Mouse (Mus musculus) forebrain, embryonic 11.5 days (tissue): ENCODE data around the gene Ptafr. TPM values are rescaled to one million over a fixed set of nuclear protein-coding genes. Genes with fewer than 3 reads are reported as not detected.

ENCODE experiments used
- ATAC-seq: fragments of 200-750 bp; cut with Nextera tagmentation; replicated peaks from 2 replicates; pipeline ENCODE4 v1.8.0; 2017; ENCODE audit warnings: moderate TSS enrichment; ENCODE audit not compliant: low FRiP score
- DNase-seq: peaks from one replicate; pipeline ENCODE4 v3.0.0-alpha.2; 2017; ENCODE audit warnings: low spot score
- H3K27ac ChIP-seq: fragments of 300-500 bp; sonication (generic); 2 replicates; pipeline ENCODE4 v1.5.1; 2014; ENCODE audit warnings: low read depth, low read length
- H3K27me3 ChIP-seq: fragments of 300-500 bp; sonication (generic); 2 replicates; pipeline ENCODE4 v1.6.1; 2014; ENCODE audit warnings: mild to moderate bottlenecking, low read length, mixed read lengths; ENCODE audit not compliant: control insufficient read depth, insufficient read depth
- H3K36me3 ChIP-seq: fragments of 300-500 bp; sonication (generic); 2 replicates; pipeline ENCODE4 v1.6.1; 2014; ENCODE audit warnings: mild to moderate bottlenecking, low read length, moderate library complexity, mixed read lengths; ENCODE audit not compliant: control insufficient read depth, insufficient read depth
- H3K4me1 ChIP-seq: fragments of 300-500 bp; sonication (generic); replicated peaks from 2 replicates; pipeline ENCODE4 v1.6.1; 2014; ENCODE audit warnings: low read length, mixed read lengths; ENCODE audit not compliant: control insufficient read depth, insufficient read depth
- H3K4me2 ChIP-seq: fragments of 300-500 bp; sonication (generic); 2 replicates; pipeline ENCODE4 v1.6.1; 2014; ENCODE audit warnings: low read depth, mild to moderate bottlenecking, low read length, moderate library complexity, mixed read lengths; ENCODE audit not compliant: severe bottlenecking
- H3K4me3 ChIP-seq: fragments of 300-500 bp; sonication (generic); 2 replicates; pipeline ENCODE4 v1.5.1; 2014; ENCODE audit warnings: low read depth, low read length
- H3K9ac ChIP-seq: fragments of 300-500 bp; sonication (generic); 2 replicates; pipeline ENCODE4 v1.6.1; 2014; ENCODE audit warnings: low read length
- H3K9me3 ChIP-seq: fragments of 300-500 bp; sonication (generic); 2 replicates; pipeline ENCODE4 v1.6.1; 2016; ENCODE audit warnings: low read length, mixed read lengths; ENCODE audit not compliant: control insufficient read depth
- WGBS: fragments of 180-500 bp; shearing (Covaris S2); extraction: QIAGEN DNeasy Blood & Tissue Kit; methylation state at CpG from one replicate; pipeline ENCODE4 v1.1.7; 2014; 5-methylcytosine and 5-hydroxymethylcytosine counted together
- polyA plus RNA-seq: library from polyadenylated mRNA; unstranded; fragments of >200 nt; fragmentation: Nextera tagmentation; extraction: Ambion mirVana; gene quantifications from 2 replicates; pipeline ENCODE4 v1.2.1, GENCODE M21; 2014

Ptafr gene
- polyA plus RNA-seq, 1 experiment from 2014 or later, result 0.40 TPM

DNA sequence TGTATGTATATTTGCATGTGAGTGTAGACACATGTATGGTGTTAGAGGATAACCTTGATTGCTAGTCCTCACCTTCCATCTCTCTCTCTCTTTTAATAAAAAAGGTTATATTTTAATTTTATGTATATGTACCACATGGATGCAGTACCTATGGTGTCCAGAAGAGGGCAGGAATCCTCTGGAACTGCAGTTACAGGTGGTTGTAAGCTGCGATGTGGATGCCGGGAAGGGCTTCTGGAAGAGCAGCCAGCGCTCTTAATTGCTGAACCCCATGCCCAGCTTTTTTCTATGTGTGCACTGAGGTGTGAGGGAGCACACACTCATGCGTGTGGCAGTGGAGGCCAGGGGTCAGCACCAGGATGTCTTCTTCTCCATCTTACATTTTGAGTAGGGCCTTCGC, 5.2 kb downstream of the Ptafr start:
- H3K4me2 ChIP-seq, result no peak overlapping the region
- H3K27ac ChIP-seq, result no peak overlapping the region
- no peak overlapping the region for H3K4me3 ChIP-seq
- no peaks in the 10 kb centered on the region for H3K27me3 ChIP-seq
- ATAC-seq (no peak), DNase-seq (no peak)
- no peaks in the 10 kb centered on the region for H3K36me3 ChIP-seq
- H3K9ac ChIP-seq, result no peak overlapping the region
- H3K4me1 ChIP-seq, result no peaks in the 10 kb centered on the region
- 91% methylated on average over 5 of the region's 5 CpGs for WGBS
- H3K9me3 ChIP-seq, result no peaks in the 10 kb centered on the region

DNA sequence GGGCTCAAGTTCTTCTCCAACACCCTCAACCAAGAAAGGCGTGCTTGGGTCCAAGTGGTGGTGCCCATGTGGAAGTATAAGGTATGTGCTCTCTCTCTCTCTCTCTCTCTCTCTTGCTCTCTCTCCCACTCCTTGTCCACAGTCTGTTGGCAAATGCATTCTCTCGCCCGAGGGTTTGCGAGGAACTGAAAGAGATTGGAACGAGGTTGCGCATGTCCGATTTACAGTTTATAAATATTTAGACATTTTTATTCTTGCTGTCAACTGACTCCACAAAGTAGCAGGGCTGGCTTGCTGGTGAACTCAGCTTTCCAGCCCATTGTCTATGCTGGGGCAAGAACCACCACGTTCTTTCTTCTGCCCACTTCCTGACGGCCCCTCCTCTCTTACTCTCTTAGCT, 7.3 kb downstream of the Ptafr start:
- Histone ChIP-seq H3K4me1 (no peaks in the 10 kb centered on the region), H3K27me3 (no peaks in the 10 kb centered on the region), H3K9me3 (no peaks in the 10 kb centered on the region), H3K9ac (no peak overlapping the region), H3K36me3 (no peaks in the 10 kb centered on the region), H3K4me2 (no peak overlapping the region), H3K4me3 (no peak overlapping the region), H3K27ac (no peak overlapping the region)
- WGBS, result 85% methylated on average over 9 of the region's 9 CpGs
- no peak for ATAC-seq
- DNase-seq, result no peak

DNA sequence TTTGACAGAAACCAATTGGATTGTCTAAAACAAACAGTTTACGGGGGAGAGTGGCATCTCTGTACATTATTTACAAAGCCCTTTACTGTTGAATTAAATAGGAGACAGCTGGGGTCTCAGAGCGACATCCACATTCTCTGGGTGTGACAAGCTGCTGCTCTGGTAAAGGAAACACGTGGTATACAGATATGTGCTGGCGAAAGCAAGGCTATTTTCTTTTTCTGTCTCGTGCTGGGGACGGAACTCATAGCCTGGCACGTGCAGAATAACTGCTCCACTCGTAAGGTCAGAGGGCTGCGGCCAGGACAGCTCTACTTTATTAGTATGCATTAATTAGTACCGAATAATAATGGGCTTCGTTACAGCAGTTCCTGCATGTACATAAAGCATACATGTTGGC, 9.5 kb downstream of the Ptafr start:
- no peak overlapping the region for H3K4me2 ChIP-seq
- ATAC-seq, result no peak
- no peaks in the 10 kb centered on the region for H3K4me1 ChIP-seq
- H3K9me3 ChIP-seq, result no peaks in the 10 kb centered on the region
- no peaks in the 10 kb centered on the region for H3K36me3 ChIP-seq
- 59% methylated on average over 11 of the region's 11 CpGs for WGBS
- H3K27me3 ChIP-seq, result no peaks in the 10 kb centered on the region
- H3K27ac ChIP-seq, result no peak overlapping the region
- no peak for DNase-seq
- no peak overlapping the region for H3K4me3 ChIP-seq
- H3K9ac ChIP-seq, result no peak overlapping the region

DNA sequence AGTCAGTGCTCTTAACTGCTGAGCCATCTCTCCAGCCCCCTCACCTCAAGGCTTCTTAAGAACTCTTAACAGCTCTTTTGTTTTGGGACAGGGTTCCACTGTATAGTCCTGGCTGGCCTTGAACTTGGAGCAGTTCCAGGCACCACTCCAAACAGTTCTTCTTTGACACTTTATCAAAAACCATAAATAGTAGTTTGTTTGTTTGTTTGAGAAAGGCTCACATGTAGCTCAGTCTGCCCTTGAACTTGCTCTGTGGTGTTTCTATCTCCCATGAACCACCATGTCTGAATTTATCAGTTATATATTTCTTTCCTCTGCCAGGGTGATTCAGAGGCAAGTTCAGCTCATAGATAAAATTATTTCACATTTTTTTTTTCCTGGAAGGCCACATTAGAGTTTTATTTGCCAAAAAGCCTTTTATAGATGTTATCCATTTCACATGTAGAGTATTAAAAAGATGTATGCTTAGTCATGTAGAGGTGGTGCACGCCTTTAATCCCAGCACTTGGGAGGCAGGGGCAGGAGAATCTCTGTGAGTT, 11.0 kb downstream of the Ptafr start:
- DNase-seq, result no peak
- H3K36me3 ChIP-seq, result no peaks in the 10 kb centered on the region
- WGBS, result 90% methylated on average over 1 of the region's 1 CpGs
- no peak overlapping the region for H3K9ac ChIP-seq
- H3K27me3 ChIP-seq, result no peaks in the 10 kb centered on the region
- no peaks in the 10 kb centered on the region for H3K9me3 ChIP-seq
- no peak overlapping the region for H3K4me3 ChIP-seq
- no peak for ATAC-seq
- H3K27ac ChIP-seq, result no peak overlapping the region
- H3K4me2 ChIP-seq, result no peak overlapping the region
- H3K4me1 ChIP-seq, result no peaks in the 10 kb centered on the region

DNA sequence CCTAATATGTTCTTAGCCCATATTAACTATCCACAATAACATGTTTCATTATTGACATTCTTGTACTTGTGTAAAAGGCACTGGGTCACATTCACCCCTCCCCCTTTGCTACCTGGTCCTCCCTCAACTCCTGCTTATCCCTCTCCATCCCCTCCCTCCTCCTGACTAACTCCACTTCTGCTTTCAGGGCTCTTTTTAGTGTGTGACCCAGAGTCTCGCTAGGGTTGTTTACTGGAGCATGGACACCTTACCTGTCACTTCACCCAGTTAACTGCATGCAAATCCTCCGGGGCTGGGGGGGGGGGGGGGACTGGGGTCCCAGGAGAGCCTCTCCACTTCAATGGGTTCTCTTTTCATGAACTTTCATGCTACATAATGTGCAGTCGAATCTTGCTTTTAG, 19.9 kb downstream of the Ptafr start:
- WGBS, result 69% methylated on average over 3 of the region's 3 CpGs
- H3K4me1 ChIP-seq, result no peaks in the 10 kb centered on the region
- no peak overlapping the region for H3K27ac ChIP-seq
- H3K4me2 ChIP-seq, result no peak overlapping the region
- H3K9ac ChIP-seq, result no peak overlapping the region
- no peak overlapping the region for H3K4me3 ChIP-seq
- H3K27me3 ChIP-seq, result no peaks in the 10 kb centered on the region
- H3K36me3 ChIP-seq, result no peaks in the 10 kb centered on the region
- no peaks in the 10 kb centered on the region for H3K9me3 ChIP-seq
- ATAC-seq (no peak), DNase-seq (no peak)

DNA sequence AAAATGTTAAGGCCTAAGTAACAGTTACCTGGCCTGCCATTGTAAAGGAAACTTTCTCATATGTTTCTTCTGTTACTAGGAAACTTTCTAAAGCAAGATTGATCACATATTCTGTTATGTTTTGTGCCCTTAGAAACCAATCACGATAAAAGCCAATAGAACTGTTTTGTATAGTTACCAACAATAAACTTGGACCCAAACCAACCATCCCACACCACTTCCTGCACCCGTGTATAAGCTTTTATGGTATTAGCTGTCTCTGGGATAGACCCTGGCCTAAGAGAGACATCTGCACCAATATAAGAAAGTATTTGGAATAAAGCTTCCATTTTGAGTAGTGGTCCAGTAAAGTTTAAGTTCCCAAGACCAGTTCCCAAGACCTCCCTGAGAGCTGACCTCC, 21.1 kb downstream of the Ptafr start:
- 87% methylated on average over 2 of the region's 2 CpGs for WGBS
- no peak overlapping the region for H3K4me3 ChIP-seq
- no peaks in the 10 kb centered on the region for H3K36me3 ChIP-seq
- no peaks in the 10 kb centered on the region for H3K27me3 ChIP-seq
- DNase-seq (no peak), ATAC-seq (no peak)
- H3K4me1 ChIP-seq, result no peaks in the 10 kb centered on the region
- H3K27ac ChIP-seq, result no peak overlapping the region
- no peak overlapping the region for H3K9ac ChIP-seq
- H3K4me2 ChIP-seq, result no peak overlapping the region
- no peaks in the 10 kb centered on the region for H3K9me3 ChIP-seq

DNA sequence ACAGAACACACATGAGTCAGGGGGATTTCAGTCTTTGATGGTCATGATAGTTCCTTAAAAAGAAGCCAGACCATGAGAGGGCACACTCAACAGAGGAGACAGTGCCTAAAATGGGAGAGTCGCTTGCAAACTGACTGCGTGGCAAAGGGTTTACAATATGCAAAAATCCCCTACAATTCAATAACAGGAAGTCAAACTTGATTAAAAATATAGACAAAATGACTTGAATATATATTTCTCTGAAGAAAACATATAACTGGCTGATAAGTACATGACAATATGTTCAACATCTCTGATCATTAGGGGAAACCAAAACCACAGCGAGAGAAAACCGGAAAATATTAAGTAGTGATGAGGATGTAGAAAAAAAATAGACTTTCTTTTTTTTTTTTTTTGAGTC, 22.4 kb downstream of the Ptafr start:
- no peak for ATAC-seq
- DNase-seq, result no peak
- Histone ChIP-seq H3K9ac (no peak overlapping the region), H3K36me3 (no peaks in the 10 kb centered on the region), H3K4me2 (no peak overlapping the region), H3K9me3 (no peaks in the 10 kb centered on the region), H3K27ac (no peak overlapping the region), H3K4me1 (no peaks in the 10 kb centered on the region), H3K27me3 (no peaks in the 10 kb centered on the region), H3K4me3 (no peak overlapping the region)
- WGBS, result 93% methylated on average over 4 of the region's 4 CpGs

DNA sequence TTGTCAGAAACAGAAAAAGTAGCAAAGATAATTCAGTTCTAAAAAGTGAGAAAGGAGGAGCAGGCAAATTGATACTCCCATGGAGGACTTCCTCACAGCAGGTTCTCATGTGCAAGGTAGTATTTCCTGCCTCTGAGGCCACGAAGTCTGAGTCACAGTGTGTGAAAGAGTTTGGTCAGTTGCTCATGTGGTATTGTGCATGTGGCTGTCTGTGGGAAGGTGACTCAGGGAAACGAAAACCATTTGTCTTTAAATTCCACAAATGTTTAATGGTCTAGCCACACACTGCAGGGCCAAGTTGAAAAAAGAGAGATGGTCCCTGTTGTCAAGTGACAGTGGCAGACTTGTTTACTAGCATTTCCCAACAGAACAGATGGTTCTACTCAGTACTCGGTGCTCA, 24.6 kb downstream of the Ptafr start:
- ATAC-seq (no peak), DNase-seq (no peak)
- H3K27ac ChIP-seq, result no peak overlapping the region
- no peak overlapping the region for H3K4me2 ChIP-seq
- H3K9me3 ChIP-seq, result no peaks in the 10 kb centered on the region
- no peaks in the 10 kb centered on the region for H3K4me1 ChIP-seq
- H3K27me3 ChIP-seq, result no peaks in the 10 kb centered on the region
- no peak overlapping the region for H3K4me3 ChIP-seq
- no peaks in the 10 kb centered on the region for H3K36me3 ChIP-seq
- H3K9ac ChIP-seq, result no peak overlapping the region
- WGBS, result 78% methylated on average over 3 of the region's 3 CpGs

DNA sequence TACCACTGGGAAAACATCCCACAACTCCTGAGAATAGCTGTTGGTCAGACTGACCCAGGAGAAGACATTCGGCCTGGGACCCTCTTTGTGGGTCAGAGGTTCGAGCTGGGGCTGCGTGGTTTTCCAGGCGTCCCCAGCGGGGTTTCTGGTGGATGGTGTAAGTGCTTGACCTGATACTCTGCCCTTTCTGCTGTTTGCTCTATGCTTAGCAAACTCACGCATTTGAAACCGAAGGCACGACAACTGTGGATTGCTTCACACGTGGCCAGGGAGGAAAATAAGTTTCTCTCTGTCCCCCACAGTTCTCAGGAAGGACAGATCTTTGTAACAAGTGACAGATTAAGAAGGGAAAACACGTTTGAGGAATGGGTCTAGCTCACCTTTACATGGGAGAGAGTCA, 26.8 kb downstream of the Ptafr start:
- no peaks in the 10 kb centered on the region for H3K9me3 ChIP-seq
- H3K36me3 ChIP-seq, result no peaks in the 10 kb centered on the region
- H3K27me3 ChIP-seq, result no peaks in the 10 kb centered on the region
- DNase-seq, result no peak
- no peak overlapping the region for H3K9ac ChIP-seq
- no peak overlapping the region for H3K4me2 ChIP-seq
- H3K4me3 ChIP-seq, result no peak overlapping the region
- H3K27ac ChIP-seq, result no peak overlapping the region
- ATAC-seq, result no peak
- 89% methylated on average over 10 of the region's 10 CpGs for WGBS
- no peaks in the 10 kb centered on the region for H3K4me1 ChIP-seq
